Mouse (Mus musculus) MEL (cell line): ENCODE measurements around the gene Gm38394. TPM values are rescaled to one million over a fixed set of nuclear protein-coding genes. Genes with fewer than 3 reads are reported as not detected.

ENCODE experiments used
- DNase-seq: peaks from one replicate; pipeline ENCODE4 v3.0.0; 2011; ENCODE audit warnings: low read depth, low spot score
- H3K27ac ChIP-seq: 2 replicates; pipeline ENCODE4 v1.5.1; 2012; ENCODE audit warnings: low read depth, mild to moderate bottlenecking, control low read depth, low read length, moderate library complexity; ENCODE audit not compliant: control insufficient read depth
- H3K27me3 ChIP-seq, 2 experiments: fragments of 150-350 bp in 1 of 2; sonication (generic) in 1 of 2; 2 replicates each; pipeline ENCODE4 v1.6.1; 2012; ENCODE audit warnings: low read length in 2 of 2, mild to moderate bottlenecking in 2 of 2, improper control_type of control experiment in 1 of 2, moderate library complexity in 1 of 2; ENCODE audit not compliant: insufficient read depth in 2 of 2, control insufficient read depth in 1 of 2
- H3K36me3 ChIP-seq, 2 experiments: 2 replicates each; pipeline ENCODE4 v1.6.1; 2012 to 2014; ENCODE audit warnings: low read length in 2 of 2, improper control_type of control experiment in 1 of 2, inconsistent platforms in 1 of 2, mild to moderate bottlenecking in 1 of 2; ENCODE audit not compliant: insufficient read depth in 2 of 2, control insufficient read depth in 1 of 2
- H3K4me1 ChIP-seq, 2 experiments: fragments of 150-350 bp in 1 of 2; sonication (generic) in 1 of 2; 2 replicates each; pipeline ENCODE4 v1.6.1; 2012; ENCODE audit warnings: low read length in 2 of 2, improper control_type of control experiment in 1 of 2, mild to moderate bottlenecking in 1 of 2; ENCODE audit not compliant: insufficient read depth in 2 of 2, control insufficient read depth in 1 of 2
- H3K4me3 ChIP-seq, 2 experiments: fragments of 150-350 bp in 1 of 2; sonication (generic) in 1 of 2; 2 replicates each; pipeline ENCODE4 v1.5.1; 2012; ENCODE audit warnings: low read depth in 2 of 2, low read length in 2 of 2, mild to moderate bottlenecking in 2 of 2, moderate library complexity in 2 of 2, control low read depth in 1 of 2, improper control_type of control experiment in 1 of 2; ENCODE audit not compliant: control insufficient read depth in 1 of 2, insufficient read depth in 1 of 2
- H3K79me2 ChIP-seq: 2 replicates; pipeline ENCODE4 v1.6.1; 2012; ENCODE audit warnings: mild to moderate bottlenecking, low read length, moderate library complexity; ENCODE audit not compliant: control insufficient read depth, poor library complexity, insufficient read depth
- H3K9ac ChIP-seq: 2 replicates; pipeline ENCODE4 v1.6.1; 2012; ENCODE audit warnings: low read depth, mild to moderate bottlenecking, control low read depth, low read length, moderate library complexity; ENCODE audit not compliant: control insufficient read depth, poor library complexity, severe bottlenecking
- H3K9me3 ChIP-seq: fragments of 150-350 bp; sonication (generic); replicated peaks from 2 replicates; pipeline ENCODE4 v1.6.1; 2012; ENCODE audit warnings: mild to moderate bottlenecking, low read length, improper control_type of control experiment, moderate library complexity; ENCODE audit not compliant: insufficient read depth
- BHLHE40 ChIP-seq: IDR thresholded peaks from 2 replicates; pipeline ENCODE4 v1.6.1; 2012; ENCODE audit warnings: low read depth, mild to moderate bottlenecking, inconsistent platforms, low read length, improper control_type of control experiment, borderline replicate concordance
- ELF1 ChIP-seq: IDR thresholded peaks from 2 replicates; pipeline ENCODE4 v1.6.1; 2014; ENCODE audit warnings: low read depth, mild to moderate bottlenecking, inconsistent platforms, low read length, improper control_type of control experiment, moderate library complexity
- ETS1 ChIP-seq: IDR thresholded peaks from 2 replicates; pipeline ENCODE4 v1.6.1; 2012; ENCODE audit warnings: low read depth, mild to moderate bottlenecking, inconsistent platforms, low read length, improper control_type of control experiment, moderate library complexity
- HCFC1 ChIP-seq: IDR thresholded peaks from 2 replicates; pipeline ENCODE4 v1.6.1; 2012; ENCODE audit warnings: low read depth, mild to moderate bottlenecking, inconsistent platforms, low read length, improper control_type of control experiment, moderate library complexity
- KAT2A ChIP-seq: conservative IDR thresholded peaks from 2 replicates; pipeline ENCODE4 v1.6.1; 2012; ENCODE audit warnings: low read depth, low read length, improper control_type of control experiment, inconsistent platforms
- MAFK ChIP-seq: IDR thresholded peaks from 2 replicates; pipeline ENCODE4 v1.6.1; 2011; ENCODE audit warnings: low read depth, mild to moderate bottlenecking, low read length, improper control_type of control experiment, borderline replicate concordance
- MAX ChIP-seq: IDR thresholded peaks from 2 replicates; pipeline ENCODE4 v1.6.1; 2011; ENCODE audit warnings: low read length, improper control_type of control experiment
- MAZ ChIP-seq: IDR thresholded peaks from 2 replicates; pipeline ENCODE4 v1.6.1; 2012; ENCODE audit warnings: low read depth, mild to moderate bottlenecking, inconsistent platforms, low read length, improper control_type of control experiment
- MXI1 ChIP-seq: IDR thresholded peaks from 2 replicates; pipeline ENCODE4 v1.6.1; 2011; ENCODE audit warnings: mild to moderate bottlenecking, low read depth, low read length, improper control_type of control experiment
- MYC ChIP-seq: IDR thresholded peaks from 2 replicates; pipeline ENCODE4 v1.6.1; 2011; ENCODE audit warnings: low read depth, mild to moderate bottlenecking, low read length, improper control_type of control experiment, moderate library complexity
- NELFE ChIP-seq: IDR thresholded peaks from 2 replicates; pipeline ENCODE4 v1.6.1; 2011; ENCODE audit warnings: low read depth, low read length, improper control_type of control experiment
- NRF1 ChIP-seq: IDR thresholded peaks from 2 replicates; pipeline ENCODE4 v1.6.1; 2014; ENCODE audit warnings: low read depth, mild to moderate bottlenecking, inconsistent platforms, low read length, improper control_type of control experiment, moderate library complexity; ENCODE audit not compliant: poor library complexity, insufficient read depth, severe bottlenecking
- POLR2A ChIP-seq, 2 experiments: IDR thresholded peaks; 2 replicates each; pipeline ENCODE4 v1.6.1; 2011 to 2012; ENCODE audit warnings: low read length in 2 of 2, mild to moderate bottlenecking in 2 of 2, control low read depth in 1 of 2, improper control_type of control experiment in 1 of 2, low read depth in 1 of 2, moderate library complexity in 1 of 2; ENCODE audit not compliant: control insufficient read depth in 1 of 2, insufficient read depth in 1 of 2, poor library complexity in 1 of 2
- POLR2AphosphoS2 ChIP-seq: IDR thresholded peaks from 2 replicates; pipeline ENCODE4 v1.6.1; 2011; ENCODE audit warnings: low read length, improper control_type of control experiment
- RAD21 ChIP-seq: IDR thresholded peaks from 2 replicates; pipeline ENCODE4 v1.6.1; 2011; ENCODE audit warnings: mild to moderate bottlenecking, low read depth, low read length, improper control_type of control experiment
- SIN3A ChIP-seq: IDR thresholded peaks from 2 replicates; pipeline ENCODE4 v1.6.1; 2012; ENCODE audit warnings: low read length, improper control_type of control experiment, inconsistent platforms
- TBP ChIP-seq: IDR thresholded peaks from 2 replicates; pipeline ENCODE4 v1.8.0; 2011; ENCODE audit warnings: low read depth, low read length, improper control_type of control experiment
- TCF12 ChIP-seq: IDR thresholded peaks from 2 replicates; pipeline ENCODE4 v1.6.1; 2014; ENCODE audit warnings: low read depth, mild to moderate bottlenecking, inconsistent platforms, low read length, improper control_type of control experiment, moderate library complexity
- USF1 ChIP-seq: IDR thresholded peaks from 2 replicates; pipeline ENCODE4 v1.6.1; 2014; ENCODE audit warnings: low read depth, mild to moderate bottlenecking, inconsistent platforms, low read length, improper control_type of control experiment, moderate library complexity
- USF2 ChIP-seq, 2 experiments: IDR thresholded peaks; 2 replicates each; pipeline ENCODE4 v1.6.1; 2011 to 2012; ENCODE audit warnings: improper control_type of control experiment in 2 of 2, low read length in 2 of 2, borderline replicate concordance in 1 of 2, inconsistent platforms in 1 of 2, low read depth in 1 of 2, mild to moderate bottlenecking in 1 of 2; ENCODE audit not compliant: insufficient read depth in 1 of 2
- ZMIZ1 ChIP-seq: IDR thresholded peaks from 2 replicates; pipeline ENCODE4 v1.6.1; 2012; ENCODE audit warnings: low read depth, mild to moderate bottlenecking, inconsistent platforms, low read length, improper control_type of control experiment, moderate library complexity
- ZNF384 ChIP-seq: IDR thresholded peaks from 2 replicates; pipeline ENCODE4 v1.6.1; 2012; ENCODE audit warnings: low read depth, mild to moderate bottlenecking, inconsistent platforms, low read length, improper control_type of control experiment
- polyA plus RNA-seq, 2 experiments: library from polyadenylated mRNA; stranded (reverse) in 1 of 2; unstranded in 1 of 2; fragments of >175 nt in 1 of 2; fragments of >200 nt in 1 of 2; gene quantifications; 2 replicates each; pipeline versions ENCODE4 v1.2.1 to v1.2.4; 2012; ENCODE audit warnings: low replicate concordance in 2 of 2, low read depth in 1 of 2; ENCODE audit not compliant: insufficient read length in 2 of 2, insufficient read depth in 1 of 2, missing spikeins in 1 of 2
- total RNA-seq: library from RNA; depleted of rRNA; stranded (reverse); fragments of 300-350 nt; gene quantifications from 2 replicates; pipeline ENCODE4 v1.2.3, GENCODE M21; 2012; rRNA removed

The Gm38394 gene
- total RNA-seq = 0.92 and 1.0 TPM in 2 replicates
- 1 to 10 TPM in 1 of 2 experiments, not detected in 1; 5.2 TPM for polyA plus RNA-seq

- H3K4me3 ChIP-seq = peak within 1 kb of the TSS; percentile 88 to 100
- peak within 1 kb of the TSS; percentile 92 for H3K27ac ChIP-seq
- H3K9ac ChIP-seq = peak within 1 kb of the TSS; percentile 100
- peak; percentile 97 for DNase-seq
- no peaks in the 10 kb centered on the region for H3K9me3 ChIP-seq
- peaks cover 43% of the 10 kb centered on the region for H3K79me2 ChIP-seq
- TF ChIP-seq HCFC1 (peak; percentile 100), BHLHE40 (peak; percentile 88), SIN3A (peak; percentile 93), MXI1 (peak; percentile 91), MAX (peak; percentile 97), POLR2A (IDR thresholded peaks at IDR 0.05; ENCODE audit: control insufficient read depth in 1 of 2, insufficient read depth in 1 of 2, low read depth in 1 of 2, low read length in 2 of 2, poor library complexity in 1 of 2) (peak; percentile 60 to 89; a peak in 3 of 4 replicates), NELFE (peak; percentile 76), POLR2AphosphoS2 (no peak), ZNF384 (no peak), MAZ (no peak), KAT2A (peak; percentile 96), ZMIZ1 (no peak; the same call in 1 of the 2 replicates), TBP (peak; percentile 87), USF1 (peak; percentile 98), ETS1 (peak; percentile 29), MYC (peak; percentile 94), MAFK (no peak), TCF12 (peak; percentile 38), NRF1 (peak; percentile 49; the same call in 1 of the 2 replicates), ELF1 (peak; percentile 66), RAD21 (no peak), USF2 (IDR thresholded peaks at IDR 0.05; ENCODE audit: borderline replicate concordance in 1 of 2, insufficient read depth in 1 of 2, low read depth in 1 of 2, low read length in 2 of 2) (peak; percentile 72 to 90)
- no peaks in the 10 kb centered on the region for H3K27me3 ChIP-seq
- H3K36me3 ChIP-seq = peaks cover 3 to 37% of the 10 kb centered on the region in 2 experiments; a peak in 3 of 4 replicates
- H3K4me1 ChIP-seq = peaks cover 3 to 22% of the 10 kb centered on the region in 2 experiments; a peak in 3 of 4 replicates
Observed at GRCm38 (mm10) chr1:133661203-133661933, at the start of gene Gm38394. TSS of gene Gm38394 (minus strand) at chr1:133661318.
